Mouse (Mus musculus) hindbrain, postnatal 0 days (tissue): ENCODE measurements around the gene Gm29609. TPM values are rescaled to one million over a fixed set of nuclear protein-coding genes. Genes with fewer than 3 reads are reported as not detected.

Source experiments
- ATAC-seq: fragments of 200-750 bp; cut with Nextera tagmentation; 2 replicates; pipeline ENCODE4 v1.8.0; 2017; ENCODE audit warnings: mild to moderate bottlenecking, moderate TSS enrichment, moderate library complexity
- DNase-seq: peaks from one replicate; pipeline ENCODE4 v3.0.0-alpha.2; 2015; ENCODE audit warnings: low spot score
- H3K27ac ChIP-seq: fragments of 300-500 bp; sonication (generic); 2 replicates; pipeline ENCODE4 v1.5.1; 2014; ENCODE audit warnings: mild to moderate bottlenecking
- H3K27me3 ChIP-seq: fragments of 300-500 bp; sonication (generic); 2 replicates; pipeline ENCODE4 v1.6.1; 2014; ENCODE audit warnings: low read length, mixed read lengths; ENCODE audit not compliant: insufficient read depth
- H3K36me3 ChIP-seq: fragments of 300-500 bp; sonication (generic); 2 replicates; pipeline ENCODE4 v1.6.1; 2014; ENCODE audit warnings: low read length, mixed read lengths; ENCODE audit not compliant: insufficient read depth
- H3K4me1 ChIP-seq: fragments of 300-500 bp; sonication (generic); 2 replicates; pipeline ENCODE4 v1.6.1; 2014; ENCODE audit warnings: antibody characterized with exemption, low read length, mixed read lengths; ENCODE audit not compliant: insufficient read depth
- H3K4me2 ChIP-seq: fragments of 300-500 bp; sonication (generic); 2 replicates; pipeline ENCODE4 v1.6.1; 2014; ENCODE audit warnings: low read depth, mild to moderate bottlenecking, low read length, moderate library complexity, mixed read lengths
- H3K4me3 ChIP-seq: fragments of 300-500 bp; sonication (generic); 2 replicates; pipeline ENCODE4 v1.5.1; 2014; ENCODE audit warnings: low read length
- H3K9ac ChIP-seq: fragments of 300-500 bp; sonication (generic); replicated peaks from 2 replicates; pipeline ENCODE4 v1.6.1; 2014; ENCODE audit warnings: mild to moderate bottlenecking, low read length, moderate library complexity, mixed read lengths
- H3K9me3 ChIP-seq: fragments of 300-500 bp; sonication (generic); 2 replicates; pipeline ENCODE4 v1.6.1; 2016; ENCODE audit warnings: low read length, mixed read lengths
- CTCF ChIP-seq: IDR thresholded peaks from 2 replicates; pipeline ENCODE4 v1.5.1; 2016; ENCODE audit warnings: antibody characterized with exemption, control low read depth, low read depth
- WGBS: fragments of 180-500 bp; shearing (Covaris S2); extraction: QIAGEN DNeasy Blood & Tissue Kit; methylation state at CpG from one replicate; pipeline ENCODE4 v1.1.7; 2014; 5-methylcytosine and 5-hydroxymethylcytosine counted together
- polyA plus RNA-seq: library from polyadenylated mRNA; unstranded; fragments of >200 nt; fragmentation: Nextera tagmentation; extraction: Ambion mirVana; gene quantifications from 2 replicates; pipeline ENCODE4 v1.2.1, GENCODE M21; 2015
- total RNA-seq: library from RNA; depleted of rRNA; stranded (reverse); fragments of >200 nt; gene quantifications from 2 replicates; pipeline ENCODE4 v1.2.3, GENCODE M21; 2014

Gene Gm29609
- total and polyA plus RNA-seq, 2 experiments from 2014 or later: 1.8 to 1.9 TPM

DNA sequence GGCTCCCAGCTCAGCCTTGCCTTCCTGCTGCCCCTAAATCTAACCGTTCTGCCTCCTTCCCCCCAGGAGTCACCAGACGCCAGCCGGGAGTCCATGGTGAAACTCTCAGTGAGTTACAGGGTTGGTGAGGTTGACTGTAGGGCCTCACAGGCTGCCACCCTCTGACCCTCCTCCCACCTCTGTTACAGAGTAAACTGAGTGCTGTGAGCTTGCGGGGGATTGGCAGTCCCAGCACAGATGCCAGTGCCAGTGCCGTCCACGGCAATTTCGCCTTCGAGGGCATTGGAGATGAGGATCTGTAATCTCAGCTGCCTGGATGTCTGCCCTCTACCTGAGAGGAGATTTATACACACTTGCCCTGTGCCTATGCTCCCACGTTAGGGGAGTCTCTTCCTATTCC lies 18.5 kb upstream of the Gm29609 start:
- no peaks in the 10 kb centered on the region for H3K27me3 ChIP-seq
- no peak for TF ChIP-seq CTCF

DNA sequence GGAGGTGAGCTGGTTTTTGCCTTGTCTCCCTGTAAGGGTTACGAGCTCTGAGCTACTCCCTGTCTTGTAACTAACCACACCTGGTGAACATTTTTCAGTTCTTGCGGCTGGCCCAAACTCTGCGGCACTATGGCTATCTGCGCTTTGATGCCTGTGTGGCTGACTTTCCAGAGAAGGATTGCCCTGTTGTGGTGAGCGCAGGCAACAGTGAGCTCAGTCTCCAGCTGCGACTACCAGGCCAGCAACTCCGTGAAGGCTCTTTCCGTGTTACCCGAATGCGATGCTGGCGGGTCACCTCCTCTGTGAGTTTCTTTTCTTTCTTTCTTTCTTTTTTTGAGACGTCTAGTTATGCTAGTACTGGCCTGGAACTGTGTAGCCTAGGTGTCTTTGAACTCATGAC lies 17.4 kb upstream of the Gm29609 start:
- ATAC-seq: no peak
- no peak for DNase-seq
- Histone ChIP-seq H3K27me3 (no peaks in the 10 kb centered on the region), H3K36me3 (peaks cover 59% of the 10 kb centered on the region), H3K4me2 (no peak overlapping the region), H3K27ac (no peak overlapping the region), H3K4me3 (no peak overlapping the region), H3K9me3 (peaks cover 5% of the 10 kb centered on the region; the same call in 1 of the 2 replicates), H3K4me1 (peaks cover 9% of the 10 kb centered on the region), H3K9ac (no peak overlapping the region)
- no peak for TF ChIP-seq CTCF
- 93% methylated on average over 12 of the region's 12 CpGs for WGBS

More for the DNA sequence above, 18.5 kb upstream of the Gm29609 start:
- H3K36me3 ChIP-seq: peaks cover 62% of the 10 kb centered on the region
- no peak overlapping the region for H3K27ac ChIP-seq
- DNase-seq (no peak), ATAC-seq (no peak)
- H3K4me2 ChIP-seq: no peak overlapping the region
- peaks cover 5% of the 10 kb centered on the region; the same call in 1 of the 2 replicates for H3K9me3 ChIP-seq
- H3K9ac ChIP-seq: no peak overlapping the region
- peaks cover 11% of the 10 kb centered on the region; the same call in 1 of the 2 replicates for H3K4me1 ChIP-seq
- no peak overlapping the region for H3K4me3 ChIP-seq
- WGBS: 83% methylated on average over 9 of the region's 9 CpGs

DNA sequence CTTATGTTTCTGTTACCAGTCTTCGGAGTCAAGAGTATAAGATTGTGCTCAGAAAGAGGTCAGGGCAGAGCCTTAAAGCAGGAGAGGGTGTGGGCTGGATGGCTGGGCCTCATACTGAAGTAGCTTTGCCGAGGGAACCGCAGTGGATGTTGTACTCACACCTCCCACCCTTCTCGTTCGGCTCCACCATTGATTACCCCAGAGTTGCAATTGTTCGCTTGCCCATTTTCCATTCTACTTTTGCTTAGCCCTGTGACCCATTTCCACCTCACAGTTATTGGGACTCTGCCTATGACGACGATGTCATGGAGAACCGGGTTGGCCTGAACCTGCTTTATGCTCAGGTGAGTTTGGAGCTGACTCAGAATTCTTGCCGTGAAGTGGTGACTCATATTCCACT lies 16.5 kb upstream of the Gm29609 start:
- ATAC-seq (no peak), DNase-seq (no peak)
- no peak for TF ChIP-seq CTCF
- H3K36me3 ChIP-seq: peaks cover 61% of the 10 kb centered on the region
- 93% methylated on average over 10 of the region's 10 CpGs for WGBS
- peaks cover 13% of the 10 kb centered on the region for H3K4me1 ChIP-seq
- no peak overlapping the region for H3K4me2 ChIP-seq
- H3K4me3 ChIP-seq: no peak overlapping the region
- peaks cover 5% of the 10 kb centered on the region; the same call in 1 of the 2 replicates for H3K9me3 ChIP-seq
- no peak overlapping the region for H3K9ac ChIP-seq
- H3K27me3 ChIP-seq: no peaks in the 10 kb centered on the region
- H3K27ac ChIP-seq: no peak overlapping the region

DNA sequence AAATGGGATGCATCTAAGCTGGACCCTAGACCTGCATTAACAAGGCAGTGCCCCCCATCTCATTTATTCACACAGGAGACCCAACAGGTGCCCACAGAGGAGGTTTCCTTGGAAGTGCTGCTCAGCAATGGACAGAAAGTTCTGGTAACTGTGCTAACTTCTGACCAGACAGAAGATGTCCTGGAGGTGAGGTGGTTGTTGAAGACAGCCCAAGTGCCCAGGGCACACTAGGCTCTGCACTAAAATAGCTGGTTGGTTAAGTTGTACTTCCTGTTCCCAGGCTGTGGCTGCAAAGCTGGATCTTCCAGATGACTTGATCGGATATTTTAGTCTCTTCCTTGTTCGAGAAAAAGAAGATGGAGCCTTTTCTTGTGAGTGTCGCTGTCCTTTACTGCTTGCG lies 16.0 kb upstream of the Gm29609 start:
- H3K9me3 ChIP-seq: peaks cover 5% of the 10 kb centered on the region; the same call in 1 of the 2 replicates
- no peak overlapping the region for H3K9ac ChIP-seq
- H3K4me2 ChIP-seq: no peak overlapping the region
- no peak for DNase-seq
- ATAC-seq: no peak
- no peak overlapping the region for H3K27ac ChIP-seq
- no peak for TF ChIP-seq CTCF
- 91% methylated on average over 4 of the region's 4 CpGs for WGBS
- no peaks in the 10 kb centered on the region for H3K27me3 ChIP-seq
- H3K4me1 ChIP-seq: peaks cover 13% of the 10 kb centered on the region
- H3K36me3 ChIP-seq: peaks cover 66% of the 10 kb centered on the region
- no peak overlapping the region for H3K4me3 ChIP-seq

DNA sequence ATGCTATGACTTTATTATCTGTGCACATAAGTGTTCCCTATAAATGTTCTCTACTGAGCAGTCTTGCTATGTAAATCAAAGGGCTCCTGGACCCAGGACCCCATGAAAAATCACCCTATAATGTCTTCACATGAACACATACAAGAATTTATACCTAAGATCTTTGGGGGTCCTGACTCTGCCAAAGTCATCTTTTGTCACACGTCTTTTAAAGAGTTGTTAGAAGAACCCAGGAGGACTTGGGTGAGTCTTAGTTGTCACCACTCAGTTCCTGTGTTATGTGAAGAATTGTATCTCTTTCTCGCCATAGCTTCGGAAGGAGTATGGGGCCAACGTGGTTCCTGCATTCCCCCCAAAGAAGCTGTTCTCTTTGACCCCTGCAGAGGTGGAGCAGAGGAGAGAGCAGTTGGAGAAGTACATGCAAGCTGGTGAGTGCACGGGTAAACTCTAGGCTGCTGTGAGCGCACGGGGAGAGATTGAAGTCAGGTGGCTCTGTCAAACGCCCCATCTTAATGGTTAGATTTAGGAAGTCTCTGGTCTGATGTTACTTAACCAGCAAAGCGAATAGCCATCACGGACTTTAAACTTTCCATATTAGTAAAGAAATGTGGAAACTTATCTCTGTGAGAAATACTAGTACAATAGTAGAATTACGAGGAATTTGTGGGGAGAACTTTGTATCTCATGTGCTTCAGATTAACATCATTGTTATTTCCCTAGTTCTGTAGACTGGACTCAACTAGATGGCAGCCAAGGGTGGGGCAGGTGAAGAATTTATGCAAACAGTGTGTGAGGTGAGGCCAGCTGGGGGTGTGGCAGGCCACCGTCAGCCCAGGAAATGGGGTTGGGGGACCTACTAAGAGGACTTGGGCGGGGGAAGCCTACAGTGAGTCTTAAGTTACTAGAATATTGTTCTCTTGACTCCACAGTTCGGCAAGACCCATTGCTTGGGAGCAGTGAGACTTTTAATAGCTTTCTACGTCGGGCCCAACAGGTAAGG lies 15.1 kb upstream of the Gm29609 start:
- TF ChIP-seq CTCF: no peak
- Histone ChIP-seq H3K4me3 (no peak overlapping the region), H3K36me3 (peaks cover 69% of the 10 kb centered on the region), H3K27me3 (no peaks in the 10 kb centered on the region), H3K4me2 (peak overlapping the region; percentile 94; the same call in 1 of the 2 replicates), H3K9me3 (no peaks in the 10 kb centered on the region), H3K9ac (no peak overlapping the region; the same call in 1 of the 2 replicates), H3K4me1 (peaks cover 13% of the 10 kb centered on the region), H3K27ac (no peak overlapping the region)
- no peak for ATAC-seq
- 93% methylated on average over 16 of the region's 16 CpGs for WGBS
- DNase-seq: no peak

DNA sequence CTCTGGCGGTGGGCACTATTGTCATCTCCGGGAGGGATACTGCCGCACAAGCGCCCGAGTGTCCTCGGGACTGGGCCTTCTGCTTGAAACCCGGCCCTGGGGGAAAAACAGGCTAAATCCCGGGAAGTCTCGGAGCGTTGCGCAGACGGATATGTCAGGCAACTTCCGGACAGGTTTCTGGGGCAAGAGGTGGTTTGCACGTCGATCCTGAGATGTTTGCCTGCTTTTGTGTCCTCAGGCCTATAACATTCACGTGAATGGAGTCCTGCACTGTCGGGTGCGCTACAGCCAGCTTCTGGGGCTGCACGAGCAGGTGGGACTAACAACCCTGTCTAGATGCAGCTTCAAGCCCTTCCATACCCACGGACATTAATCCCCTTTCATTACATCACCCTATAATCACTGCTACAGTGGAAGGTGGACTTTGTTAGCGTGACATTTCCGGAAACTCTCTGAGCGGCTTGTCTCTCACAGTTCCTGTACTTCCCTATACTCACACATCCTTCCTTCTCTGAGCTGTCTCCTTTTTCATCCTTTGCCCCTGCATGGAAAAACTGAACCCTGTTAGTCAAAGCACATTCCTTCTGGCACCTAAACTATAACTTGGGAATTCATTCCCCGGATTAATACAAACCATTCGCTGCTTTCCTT lies 14.0 kb upstream of the Gm29609 start:
- Histone ChIP-seq H3K36me3 (peaks cover 66% of the 10 kb centered on the region), H3K27ac (peak overlapping the region; percentile 87), H3K27me3 (no peaks in the 10 kb centered on the region), H3K4me1 (peaks cover 13% of the 10 kb centered on the region), H3K9ac (peak overlapping the region; percentile 83), H3K4me3 (peak overlapping the region; percentile 70), H3K9me3 (no peaks in the 10 kb centered on the region), H3K4me2 (peak overlapping the region; percentile 94)
- TF ChIP-seq CTCF: no peak
- DNase-seq: peak; percentile 38
- ATAC-seq: no peak
- WGBS: 14% methylated on average over 25 of the region's 25 CpGs
